7 mouse cellular contexts compared by ENCODE assay signal in genomic region chr11:105293901-105294494, GRCm38 (mm10). TPM values are rescaled to one million over a fixed set of nuclear protein-coding genes. Genes with fewer than 3 reads are reported as not detected.
DNase-seq lines count a peak whose midpoint lies in the region; ATAC-seq and TF ChIP-seq lines count a peak whose summit lies in the region.

No protein-coding gene starts in this region.

- ATAC-seq in heart, postnatal 0 days (ENCODE audit: insufficient read depth, low read depth) = 0 out of 2 replicates have a peak, but pooled peaks have one; percentile 14
- no peak for ATAC-seq in liver, postnatal 0 days
- no peak for ATAC-seq in erythroid progenitor cell, adult 5-6 weeks (replicated peaks; ENCODE audit: low FRiP score, poor library complexity, severe bottlenecking)

- peaks cover 36% of the 10 kb centered on the region for H3K4me1 ChIP-seq in E14TG2a.4 (replicated peaks; ENCODE audit: low read depth, low read length)
- peaks cover 15% of the 10 kb centered on the region; the same call in 1 of the 2 replicates for H3K4me1 ChIP-seq in heart, postnatal 0 days (ENCODE audit: control insufficient read depth, insufficient read depth)
- H3K4me1 ChIP-seq in liver, postnatal 0 days (ENCODE audit: insufficient read depth) = peaks cover 9% of the 10 kb centered on the region; the same call in 1 of the 2 replicates

- no peaks in the 10 kb centered on the region for H3K36me3 ChIP-seq in E14TG2a.4 (ENCODE audit: insufficient read depth, low read length)
- H3K36me3 ChIP-seq in heart, postnatal 0 days (replicated peaks; ENCODE audit: control insufficient read depth, insufficient read depth, low read length) = no peaks in the 10 kb centered on the region
- no peaks in the 10 kb centered on the region for H3K36me3 ChIP-seq in liver, postnatal 0 days (replicated peaks; ENCODE audit: insufficient read depth, low read length)

- TF ChIP-seq EP300 in heart, postnatal 0 days (IDR thresholded peaks at IDR 0.05; ENCODE audit: low read depth) = no peak
- no peak for TF ChIP-seq EP300 in liver, postnatal 0 days (IDR thresholded peaks at IDR 0.05; ENCODE audit: low read depth)

- H3K4me2 ChIP-seq in heart, postnatal 0 days (ENCODE audit: low read depth, low read length) = peak overlapping the region; percentile 74
- H3K4me2 ChIP-seq in liver, postnatal 0 days (ENCODE audit: low read depth, low read length) = 0 out of 2 replicates have a peak overlapping the region, but pooled peaks have one; percentile 26

- TF ChIP-seq CTCF in E14TG2a.4 (conservative IDR thresholded peaks at IDR 0.05; ENCODE audit: low read length) = no peak
- no peak for TF ChIP-seq CTCF in heart, postnatal 0 days (IDR thresholded peaks at IDR 0.05; ENCODE audit: low read depth)
- TF ChIP-seq CTCF in liver, postnatal 0 days (IDR thresholded peaks at IDR 0.05; ENCODE audit: low read depth) = no peak

- H3K9ac ChIP-seq in heart, postnatal 0 days (replicated peaks; ENCODE audit: low read depth, low read length) = no peak overlapping the region
- no peak overlapping the region for H3K9ac ChIP-seq in liver, postnatal 0 days (replicated peaks)

- H3K27me3 ChIP-seq in E14TG2a.4 (ENCODE audit: insufficient read depth, low read length) = peaks cover 74% of the 10 kb centered on the region
- peaks cover 14% of the 10 kb centered on the region for H3K27me3 ChIP-seq in heart, postnatal 0 days (ENCODE audit: control insufficient read depth, insufficient read depth, low read length)
- H3K27me3 ChIP-seq in liver, postnatal 0 days (ENCODE audit: insufficient read depth, low read length) = peaks cover 43% of the 10 kb centered on the region

- peak; percentile 41 for DNase-seq in embryo, embryonic 11 days
- no peak for DNase-seq in heart, postnatal 0 days (ENCODE audit: low spot score)
- DNase-seq in liver, postnatal 0 days = no peak
- no peak for DNase-seq in cerebellum, adult 11 months
- DNase-seq in yolk sac, embryonic 10.5 days (ENCODE audit: low spot score) = no peak

- 0 out of 2 replicates have a peak overlapping the region, but pooled peaks have one; percentile 10 for H3K4me3 ChIP-seq in E14TG2a.4 (replicated peaks; ENCODE audit: low read length)
- peak overlapping the region; percentile 54 for H3K4me3 ChIP-seq in heart, postnatal 0 days (ENCODE audit: low read depth, low read length)
- H3K4me3 ChIP-seq in liver, postnatal 0 days (ENCODE audit: low read depth, low read length) = no peak overlapping the region

- WGBS in heart, postnatal 0 days = 32% methylated on average over 9 of the region's 9 CpGs
- 15% methylated on average over 9 of the region's 9 CpGs for WGBS in liver, postnatal 0 days (ENCODE audit: insufficient replicate concordance)

- no peaks in the 10 kb centered on the region for H3K9me3 ChIP-seq in E14TG2a.4 (ENCODE audit: low read length)
- no peaks in the 10 kb centered on the region for H3K9me3 ChIP-seq in heart, postnatal 0 days (replicated peaks; ENCODE audit: control insufficient read depth, low read length)
- H3K9me3 ChIP-seq in liver, postnatal 0 days (ENCODE audit: low read length) = no peaks in the 10 kb centered on the region

- peak overlapping the region; percentile 32 for H3K27ac ChIP-seq in heart, postnatal 0 days (ENCODE audit: low read depth)
- H3K27ac ChIP-seq in liver, postnatal 0 days (ENCODE audit: low read depth) = no peak overlapping the region

RNA-seq across cellular contexts. Expression of gene Mrc2, which starts 1.6 kb away (rescaled TPM):
- 22.6 and 32.2 TPM in 2 replicates for total RNA-seq in heart, postnatal 0 days (2014; rRNA removed; ENCODE audit: low replicate concordance)
- 3.0 and 3.1 TPM in 2 replicates for polyA plus RNA-seq in heart, postnatal 0 days (2015; fragmentation: Nextera tagmentation; extraction: Ambion mirVana)
- 0.25 and 0.32 TPM in 2 replicates for polyA plus RNA-seq in liver, postnatal 0 days (2015; fragmentation: Nextera tagmentation; extraction: Ambion mirVana)
- not detected in 2 replicates for total RNA-seq in erythroid progenitor cell, adult 5-6 weeks (2015; ENCODE audit: low replicate concordance)
- not detected in 2 replicates for total RNA-seq in erythroid progenitor cell, adult 5-6 weeks (2017; ENCODE audit: low replicate concordance)

Comparison
In these comparisons a context has a peak if more than half of its experiments do, and no peak if none do; other contexts are left out.
1. RNA of gene Mrc2, which starts 1.6 kb away (total RNA-seq): 22.6 to 32.2 TPM in heart, postnatal 0 days; not detected in erythroid progenitor cell, adult 5-6 weeks; every median in the first group is over 10 times any median in the second.